Mouse (Mus musculus): ENCODE data around the gene Gm17267. TPM values are rescaled to one million over a fixed set of nuclear protein-coding genes. Genes with fewer than 3 reads are reported as not detected.
"Not testable (repeated sequence)": the region's sequence is repeated elsewhere in the genome, so short reads cannot be mapped to it uniquely, and the experiment has no call there.

Gm17267 gene
- not detected in 2 replicates for polyA plus RNA-seq (2014; fragmentation: Nextera tagmentation; extraction: Ambion mirVana)

GRCm38 (mm10) chrX:126017257-126017656 is at the start of gene Gm17267:
Gene Gm17267 (plus strand): TSS chrX:126017557.
- not testable (repeated sequence) for DNase-seq (ENCODE audit: low spot score); H3K27ac ChIP-seq (replicated peaks; ENCODE audit: low read depth, low read length); H3K4me3 ChIP-seq (ENCODE audit: low read depth, low read length); H3K4me2 ChIP-seq (ENCODE audit: low read depth, low read length); H3K27me3 ChIP-seq (replicated peaks; ENCODE audit: control insufficient read depth, insufficient read depth, low read length); H3K4me1 ChIP-seq (ENCODE audit: control insufficient read depth, insufficient read depth, low read length); H3K9me3 ChIP-seq (ENCODE audit: control insufficient read depth, low read length); ATAC-seq (ENCODE audit: low read depth); H3K36me3 ChIP-seq (ENCODE audit: control insufficient read depth, insufficient read depth, low read length); H3K9ac ChIP-seq (ENCODE audit: low read depth, low read length)
- WGBS, result no CpG with 5 or more reads among the region's 4 CpGs

Data from embryonic facial prominence, embryonic 14.5 days (tissue).